Mouse (Mus musculus) myocyte (in vitro differentiated cells): Measurements from ENCODE around the gene Acot6.

Source experiments
- CEBPB ChIP-seq: IDR thresholded peaks from 2 replicates; pipeline ENCODE4 v1.6.1; 2011; ENCODE audit warnings: mild to moderate bottlenecking, moderate library complexity; ENCODE audit not compliant: poor library complexity, insufficient read depth, severe bottlenecking
- MYOG ChIP-seq, 3 experiments: IDR thresholded peaks; one replicate each; pipeline ENCODE4 v1.6.1; 2011; ENCODE audit warnings: control low read depth in 2 of 3, low read depth in 2 of 3, mild to moderate bottlenecking in 2 of 3; ENCODE audit not compliant: insufficient read length in 2 of 3, control insufficient read depth in 1 of 3, insufficient read depth in 1 of 3
- POLR2A ChIP-seq: IDR thresholded peaks from one replicate; pipeline ENCODE4 v1.6.1; 2011; ENCODE audit warnings: low read depth, mild to moderate bottlenecking, control low read depth, moderate library complexity; ENCODE audit not compliant: insufficient read length
- POLR2AphosphoS2 ChIP-seq: IDR thresholded peaks from one replicate; pipeline ENCODE4 v1.6.1; 2011; ENCODE audit warnings: low read depth, control low read depth; ENCODE audit not compliant: insufficient read length
- SRF ChIP-seq: IDR thresholded peaks from one replicate; pipeline ENCODE4 v1.6.1; 2011; ENCODE audit warnings: low read depth; ENCODE audit not compliant: control insufficient read depth, insufficient read length
- TCF12 ChIP-seq: IDR thresholded peaks from one replicate; pipeline ENCODE4 v1.6.1; 2011; ENCODE audit warnings: mild to moderate bottlenecking, control low read depth; ENCODE audit not compliant: poor library complexity, insufficient read depth, severe bottlenecking
- TCF3 ChIP-seq: IDR thresholded peaks from one replicate; pipeline ENCODE4 v1.6.1; 2011; ENCODE audit warnings: low read depth, control low read depth; ENCODE audit not compliant: insufficient read length
- USF1 ChIP-seq: IDR thresholded peaks from one replicate; pipeline ENCODE4 v1.6.1; 2011; ENCODE audit warnings: low read depth, mild to moderate bottlenecking, control low read depth, moderate library complexity

DNA sequence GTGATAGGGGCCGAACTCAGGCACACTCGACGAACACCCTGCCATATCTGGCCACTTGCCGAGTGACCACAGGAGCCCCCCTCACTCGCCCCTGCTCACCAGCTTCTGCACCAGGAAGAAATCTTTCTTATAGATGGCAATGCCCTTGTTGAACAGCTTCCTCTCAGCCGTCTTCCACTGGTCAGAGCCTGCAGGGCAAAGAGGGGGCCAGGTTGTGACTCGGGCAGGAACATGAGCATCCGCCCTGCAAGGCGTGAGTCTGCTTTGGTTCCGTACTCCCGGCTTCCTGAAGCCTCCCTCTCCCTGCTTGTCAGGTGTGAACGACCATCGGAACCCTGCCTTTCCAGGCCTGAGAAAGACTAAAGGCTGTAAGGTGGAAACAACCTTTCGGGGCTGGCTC lies 57.7 kb downstream of the Acot6 start:
- TF ChIP-seq POLR2A (no peak), MYOG (IDR thresholded peaks at IDR 0.05; ENCODE audit: control insufficient read depth in 1 of 3, insufficient read depth in 1 of 3, insufficient read length in 2 of 3, low read depth in 2 of 3) (no peak), USF1 (no peak), SRF (no peak), TCF12 (no peak), TCF3 (no peak), POLR2AphosphoS2 (no peak), CEBPB (no peak)
